Mouse (Mus musculus): ENCODE results near the gene Wdhd1. TPM values are rescaled to one million over a fixed set of nuclear protein-coding genes. Genes with fewer than 3 reads are reported as not detected.

Wdhd1 gene
- polyA plus RNA-seq, 1 experiment from 2014 or later: 41.6 TPM

Other genes with a start within 250 kb of the Wdhd1 start
- 3.1 and 5.0 TPM in 2 replicates for gene Gch1, start 87.4 kb downstream of the Wdhd1 start, polyA plus RNA-seq (2016; fragmentation: Nextera tagmentation; extraction: Ambion mirVana)
- 4.3 and 4.9 TPM in 2 replicates for gene Socs4, start 74 bp upstream of the Wdhd1 start, polyA plus RNA-seq (2016; fragmentation: Nextera tagmentation; extraction: Ambion mirVana)
- 79.9 and 88.8 TPM in 2 replicates for gene Mapk1ip1l, start 21.4 kb upstream of the Wdhd1 start, polyA plus RNA-seq (2016; fragmentation: Nextera tagmentation; extraction: Ambion mirVana)
- gene Lgals3, start 90.9 kb upstream of the Wdhd1 start, polyA plus RNA-seq (2016; fragmentation: Nextera tagmentation; extraction: Ambion mirVana): 0.94 and 1.1 TPM in 2 replicates
- 50.0 and 51.0 TPM in 2 replicates for gene Dlgap5, start 141.6 kb upstream of the Wdhd1 start, polyA plus RNA-seq (2016; fragmentation: Nextera tagmentation; extraction: Ambion mirVana)
- gene Fbxo34, start 173.6 kb upstream of the Wdhd1 start, polyA plus RNA-seq (2016; fragmentation: Nextera tagmentation; extraction: Ambion mirVana): 26.4 and 26.5 TPM in 2 replicates